In the genomic region with DNA sequence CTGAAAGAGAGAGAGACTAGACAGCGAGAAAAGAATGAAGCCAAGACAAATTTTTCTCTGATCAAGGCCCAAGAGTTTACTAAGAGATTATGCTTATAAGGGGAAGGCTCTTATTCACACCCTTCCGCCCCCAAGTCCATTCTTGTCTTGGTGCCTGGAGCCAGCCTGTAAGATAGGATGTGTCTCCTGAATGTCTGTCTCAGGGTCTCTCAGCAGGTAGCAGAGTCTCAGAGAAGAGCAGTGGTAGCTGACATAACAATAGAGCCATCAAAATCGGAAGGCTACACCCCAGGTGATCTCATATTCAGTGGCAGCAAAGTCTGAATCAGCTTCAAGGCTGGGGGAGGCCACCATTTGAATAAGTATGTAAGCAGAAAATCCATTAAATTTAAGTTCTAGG, we compare ENCODE assay signal across 6 mouse cellular contexts.
A peak's percentile ranks its signal among the peaks of the same experiment; 100 is the strongest.
DNase-seq lines count a peak whose midpoint lies in the region; ATAC-seq and TF ChIP-seq lines count a peak whose summit lies in the region.
"Not testable (repeated sequence)": the region's sequence is repeated elsewhere in the genome, so short reads cannot be mapped to it uniquely, and the experiment has no call there.

No protein-coding gene starts in this region.

- H3K27ac ChIP-seq in forebrain, embryonic 13.5 days, result peak overlapping the region; percentile 54; the same call in 1 of the 2 replicates
- H3K27ac ChIP-seq in forebrain, embryonic 15.5 days (replicated peaks), result peak overlapping the region; percentile 52
- H3K27ac ChIP-seq in layer of hippocampus, adult 2 months, result peak overlapping the region; percentile 46; the same call in 1 of the 2 replicates

- ATAC-seq in forebrain, embryonic 13.5 days; forebrain, embryonic 15.5 days (replicated peaks): not testable (repeated sequence)

- DNase-seq in ES-CJ7 (ENCODE audit: low read depth, low spot score), result peak; percentile 85
- peak; percentile 95 for DNase-seq in R1 (ENCODE audit: low read depth, low spot score)
- peak; percentile 78 for DNase-seq in ZHBTc4 (ENCODE audit: low read depth, low spot score)
- DNase-seq in layer of hippocampus, adult 2 months (ENCODE audit: low spot score in 2 of 2), result not testable (repeated sequence)

- TF ChIP-seq CTCF in layer of hippocampus, adult 2 months (conservative IDR thresholded peaks at IDR 0.05), result not testable (repeated sequence)

- H3K4me2 ChIP-seq in forebrain, embryonic 13.5 days; forebrain, embryonic 15.5 days (replicated peaks): not testable (repeated sequence)

- not testable (repeated sequence) for H3K27me3 ChIP-seq in forebrain, embryonic 13.5 days; forebrain, embryonic 15.5 days

- not testable (repeated sequence) for H3K9ac ChIP-seq in forebrain, embryonic 13.5 days; forebrain, embryonic 15.5 days (replicated peaks)

- 51% methylated on average over 3 of the region's 3 CpGs for WGBS in forebrain, embryonic 13.5 days
- 59% methylated on average over 3 of the region's 3 CpGs for WGBS in forebrain, embryonic 15.5 days

- H3K36me3 ChIP-seq in forebrain, embryonic 13.5 days (ENCODE audit: poor library complexity, severe bottlenecking); forebrain, embryonic 15.5 days: not testable (repeated sequence)

- not testable (repeated sequence) for H3K9me3 ChIP-seq in forebrain, embryonic 13.5 days (replicated peaks); forebrain, embryonic 15.5 days

- H3K4me1 ChIP-seq in forebrain, embryonic 13.5 days; forebrain, embryonic 15.5 days: not testable (repeated sequence)

- not testable (repeated sequence) for H3K4me3 ChIP-seq in forebrain, embryonic 13.5 days; forebrain, embryonic 15.5 days; layer of hippocampus, adult 2 months
